Comparison of ENCODE assay signal across 10 mouse cellular contexts in genomic region chr13:113663151-113663779, GRCm38 (mm10). TPM values are rescaled to one million over a fixed set of nuclear protein-coding genes. Genes with fewer than 3 reads are reported as not detected.
DNase-seq lines count a peak whose midpoint lies in the region; ATAC-seq and TF ChIP-seq lines count a peak whose summit lies in the region.
"Had no signal": no experiment of that assay in that cellular context is flagged by ENCODE, and none has a peak within 500 bp of the region (broad histone marks: within the 10 kb centered on the region; RNA-seq: fewer than 3 reads in every experiment).

Gene Hspb3 (minus strand): TSS chr13:113663676.

- no peaks in the 10 kb centered on the region for H3K27me3 ChIP-seq in intestine, embryonic 14.5 days (replicated peaks; ENCODE audit: control insufficient read depth, insufficient read depth, low read length)
- H3K27me3 ChIP-seq in intestine, postnatal 0 days (replicated peaks; ENCODE audit: control insufficient read depth, insufficient read depth, low read length), result no peaks in the 10 kb centered on the region
- no peaks in the 10 kb centered on the region for H3K27me3 ChIP-seq in hindbrain, embryonic 14.5 days (ENCODE audit: control insufficient read depth, insufficient read depth, low read length)

- 58% methylated on average over 28 of the region's 28 CpGs for WGBS in intestine, embryonic 14.5 days
- 59% methylated on average over 28 of the region's 28 CpGs for WGBS in intestine, postnatal 0 days
- WGBS in hindbrain, embryonic 14.5 days, result 54% methylated on average over 28 of the region's 28 CpGs

- no peaks in the 10 kb centered on the region; the same call in 1 of the 2 replicates for H3K4me1 ChIP-seq in intestine, embryonic 14.5 days (replicated peaks; ENCODE audit: control insufficient read depth, insufficient read depth, low read length)
- H3K4me1 ChIP-seq in intestine, postnatal 0 days (replicated peaks; ENCODE audit: control insufficient read depth, insufficient read depth, low read length), result no peaks in the 10 kb centered on the region
- no peaks in the 10 kb centered on the region for H3K4me1 ChIP-seq in hindbrain, embryonic 14.5 days (replicated peaks; ENCODE audit: control insufficient read depth, insufficient read depth, low read length)

- no peaks in the 10 kb centered on the region for H3K36me3 ChIP-seq in intestine, embryonic 14.5 days (ENCODE audit: control insufficient read depth, insufficient read depth, low read length)
- no peaks in the 10 kb centered on the region for H3K36me3 ChIP-seq in intestine, postnatal 0 days (ENCODE audit: control insufficient read depth, insufficient read depth)
- H3K36me3 ChIP-seq in hindbrain, embryonic 14.5 days (replicated peaks; ENCODE audit: control insufficient read depth, insufficient read depth), result no peaks in the 10 kb centered on the region
- H3K36me3 ChIP-seq: embryonic facial prominence, embryonic 13.5 days had no signal

- 0 out of 2 replicates have a peak within 1 kb of the TSS, but pooled peaks have one; percentile 11 for H3K4me2 ChIP-seq in intestine, embryonic 14.5 days (ENCODE audit: low read length)
- H3K4me2 ChIP-seq in intestine, postnatal 0 days (replicated peaks; ENCODE audit: low read depth), result no peak within 1 kb of the TSS
- 0 out of 2 replicates have a peak within 1 kb of the TSS, but pooled peaks have one; percentile 3 for H3K4me2 ChIP-seq in hindbrain, embryonic 14.5 days (replicated peaks)
- H3K4me2 ChIP-seq: embryonic facial prominence, embryonic 13.5 days had no signal

- no peak for TF ChIP-seq CTCF in intestine, postnatal 0 days (IDR thresholded peaks at IDR 0.05; ENCODE audit: low read depth)

- no peak within 1 kb of the TSS for H3K27ac ChIP-seq in intestine, embryonic 14.5 days (ENCODE audit: low read depth)
- H3K27ac ChIP-seq in intestine, postnatal 0 days (ENCODE audit: low read depth, low read length), result no peak within 1 kb of the TSS
- no peak within 1 kb of the TSS for H3K27ac ChIP-seq in hindbrain, embryonic 14.5 days
- H3K27ac ChIP-seq: embryonic facial prominence, embryonic 13.5 days; liver, embryonic 14.5 days had no signal

- no peaks in the 10 kb centered on the region for H3K9me3 ChIP-seq in intestine, embryonic 14.5 days (ENCODE audit: control insufficient read depth, low read length)
- H3K9me3 ChIP-seq in intestine, postnatal 0 days (ENCODE audit: control insufficient read depth), result no peaks in the 10 kb centered on the region
- no peaks in the 10 kb centered on the region for H3K9me3 ChIP-seq in hindbrain, embryonic 14.5 days (ENCODE audit: control insufficient read depth, low read length)
- H3K9me3 ChIP-seq: embryonic facial prominence, embryonic 13.5 days had no signal

- H3K9ac ChIP-seq in intestine, embryonic 14.5 days (ENCODE audit: low read length), result no peak within 1 kb of the TSS
- H3K9ac ChIP-seq in intestine, postnatal 0 days (ENCODE audit: low read depth, low read length), result no peak within 1 kb of the TSS
- no peak within 1 kb of the TSS for H3K9ac ChIP-seq in hindbrain, embryonic 14.5 days
- H3K9ac ChIP-seq: embryonic facial prominence, embryonic 13.5 days; liver, embryonic 14.5 days had no signal

- no peak within 1 kb of the TSS for H3K4me3 ChIP-seq in intestine, embryonic 14.5 days (ENCODE audit: low read depth, low read length)
- no peak within 1 kb of the TSS for H3K4me3 ChIP-seq in intestine, postnatal 0 days (ENCODE audit: low read depth, low read length)
- H3K4me3 ChIP-seq in hindbrain, embryonic 14.5 days (replicated peaks; ENCODE audit: low read length), result no peak within 1 kb of the TSS
- H3K4me3 ChIP-seq: embryonic facial prominence, embryonic 13.5 days had no signal

- ATAC-seq in intestine, embryonic 14.5 days (replicated peaks; ENCODE audit: low FRiP score, low TSS enrichment, low read depth), result no peak
- no peak for ATAC-seq in intestine, postnatal 0 days
- ATAC-seq in hindbrain, embryonic 14.5 days (ENCODE audit: low FRiP score), result peak; percentile 69

- no peak for DNase-seq in intestine, embryonic 14.5 days (ENCODE audit: low spot score)
- peak; percentile 76 for DNase-seq in cerebellum, adult 9-11 months
- peak; percentile 70 for DNase-seq in gastrocnemius, postnatal 10 days
- no peak for DNase-seq in hindbrain, embryonic 14.5 days (ENCODE audit: low spot score)
- peak; percentile 71 for DNase-seq in retina, embryonic 14.5 days (ENCODE audit: low spot score)
- DNase-seq in thymus, postnatal 25 days, result no peak
- no peak for DNase-seq in urinary bladder, postnatal 14 days (ENCODE audit: low spot score)

RNA-seq across cellular contexts. Expression of gene Hspb3, which starts in this region (rescaled TPM):
- polyA plus RNA-seq in intestine, embryonic 14.5 days (2014; fragmentation: Nextera tagmentation; extraction: Ambion mirVana), result not detected in 2 replicates
- polyA plus RNA-seq in intestine, postnatal 0 days (2015; fragmentation: Nextera tagmentation; extraction: Ambion mirVana), result 0.25 TPM in 1 of 2 replicates, not detected in the other
- total RNA-seq in gastrocnemius, postnatal 10 days (2021), result 10 to 100 TPM; 79.1 to 87.3 TPM
- 0.25 TPM in 1 of 2 replicates, not detected in the other for polyA plus RNA-seq in hindbrain, embryonic 14.5 days (2014; fragmentation: Nextera tagmentation; extraction: Ambion mirVana)
- polyA plus RNA-seq: liver, embryonic 14.5 days had no signal

Comparison
In these comparisons a context has a peak if more than half of its experiments do, and no peak if none do; other contexts are left out.
1. Peak in ATAC-seq and H3K4me2 ChIP-seq in hindbrain, embryonic 14.5 days; RNA of the gene not detected or under 1 TPM.
2. DNase-seq: peak in cerebellum, adult 9-11 months (single experiment), gastrocnemius, postnatal 10 days (single experiment) and retina, embryonic 14.5 days (single experiment); none in intestine, embryonic 14.5 days (single experiment), hindbrain, embryonic 14.5 days (single experiment), thymus, postnatal 25 days (single experiment) and urinary bladder, postnatal 14 days (single experiment).